Mouse (Mus musculus) ES-E14 (cell line): ENCODE results near the gene Hcls1.

Experiments used
- CHD2 ChIP-seq: IDR thresholded peaks from 2 replicates; pipeline ENCODE4 v1.6.1; 2014; ENCODE audit warnings: mild to moderate bottlenecking, low read depth, low read length, inconsistent platforms
- HCFC1 ChIP-seq: IDR thresholded peaks from 2 replicates; pipeline ENCODE4 v1.6.1; 2012; ENCODE audit warnings: low read length, inconsistent platforms, borderline replicate concordance; ENCODE audit not compliant: insufficient read depth
- MAFK ChIP-seq: IDR thresholded peaks from 2 replicates; pipeline ENCODE4 v1.6.1; 2014; ENCODE audit warnings: mild to moderate bottlenecking, low read depth, low read length, inconsistent platforms; ENCODE audit not compliant: insufficient read depth
- ZC3H11A ChIP-seq: IDR thresholded peaks from 2 replicates; pipeline ENCODE4 v1.6.1; 2012; ENCODE audit warnings: low read depth, mild to moderate bottlenecking, inconsistent platforms, low read length, borderline replicate concordance
- ZNF384 ChIP-seq: IDR thresholded peaks from 2 replicates; pipeline ENCODE4 v1.6.1; 2012; ENCODE audit warnings: low read depth, low read length, inconsistent platforms

- TF ChIP-seq ZNF384 (no peak), CHD2 (no peak), MAFK (no peak), ZC3H11A (no peak), HCFC1 (no peak)
These were observed 5.6 kb upstream of the Hcls1 start for GRCm38 (mm10) chr16:36929216-36929615.
